Mouse (Mus musculus): ENCODE data around the gene Il6. TPM values are rescaled to one million over a fixed set of nuclear protein-coding genes. Genes with fewer than 3 reads are reported as not detected.

The Il6 gene
- polyA plus RNA-seq, 1 experiment from 2014 or later: not detected

Other genes with a start within 250 kb of the Il6 start
- gene Tyms, start 60.5 kb downstream of the Il6 start, polyA plus RNA-seq (2014; fragmentation: Nextera tagmentation; extraction: Ambion mirVana): 286 and 317 TPM in 2 replicates
- 0.60 and 0.79 TPM in 2 replicates for gene Garem2, start 92.0 kb downstream of the Il6 start, polyA plus RNA-seq (2014; fragmentation: Nextera tagmentation; extraction: Ambion mirVana)
- gene 3110082J24Rik, start 93.0 kb downstream of the Il6 start, polyA plus RNA-seq (2014; fragmentation: Nextera tagmentation; extraction: Ambion mirVana): not detected in 2 replicates
- gene Hadha, start 142.0 kb downstream of the Il6 start, polyA plus RNA-seq (2014; fragmentation: Nextera tagmentation; extraction: Ambion mirVana): 125 and 133 TPM in 2 replicates
- 166 and 169 TPM in 2 replicates for gene Hadhb, start 142.1 kb downstream of the Il6 start, polyA plus RNA-seq (2014; fragmentation: Nextera tagmentation; extraction: Ambion mirVana)
- gene Adgrf3, start 192.6 kb downstream of the Il6 start, polyA plus RNA-seq (2014; fragmentation: Nextera tagmentation; extraction: Ambion mirVana): 0.05 and 0.15 TPM in 2 replicates
- gene Selenoi, start 219.5 kb downstream of the Il6 start, polyA plus RNA-seq (2014; fragmentation: Nextera tagmentation; extraction: Ambion mirVana): 33.3 and 35.0 TPM in 2 replicates

Measured in intestine, embryonic 14.5 days (tissue).